Mouse (Mus musculus) midbrain, postnatal 0 days (tissue): ENCODE results near the gene Pnliprp2. TPM values are rescaled to one million over a fixed set of nuclear protein-coding genes. Genes with fewer than 3 reads are reported as not detected.

Experiments
- ATAC-seq: fragments of 200-750 bp; cut with Nextera tagmentation; 2 replicates; pipeline ENCODE4 v1.8.0; 2017; ENCODE audit warnings: moderate number of reproducible peaks, mild to moderate bottlenecking, moderate TSS enrichment, moderate library complexity; ENCODE audit not compliant: low FRiP score
- DNase-seq: peaks from one replicate; pipeline ENCODE4 v3.0.0-alpha.2; 2015; ENCODE audit warnings: low spot score
- H3K27ac ChIP-seq: fragments of 300-500 bp; sonication (generic); 2 replicates; pipeline ENCODE4 v1.5.1; 2014; ENCODE audit warnings: low read depth, mild to moderate bottlenecking, low read length, mixed read lengths
- H3K27me3 ChIP-seq: fragments of 300-500 bp; sonication (generic); 2 replicates; pipeline ENCODE4 v1.6.1; 2014; ENCODE audit warnings: low read length, control low read depth, mixed read lengths; ENCODE audit not compliant: insufficient read depth
- H3K36me3 ChIP-seq: fragments of 300-500 bp; sonication (generic); 2 replicates; pipeline ENCODE4 v1.6.1; 2014; ENCODE audit warnings: low read length, control low read depth, mixed read lengths; ENCODE audit not compliant: insufficient read depth
- H3K4me1 ChIP-seq: fragments of 300-500 bp; sonication (generic); 2 replicates; pipeline ENCODE4 v1.6.1; 2014; ENCODE audit warnings: mild to moderate bottlenecking, control low read depth, antibody characterized with exemption, low read length, mixed read lengths; ENCODE audit not compliant: insufficient read depth
- H3K4me2 ChIP-seq: fragments of 300-500 bp; sonication (generic); 2 replicates; pipeline ENCODE4 v1.6.1; 2014; ENCODE audit warnings: low read depth, mild to moderate bottlenecking, low read length, mixed read lengths; ENCODE audit not compliant: poor library complexity, severe bottlenecking
- H3K4me3 ChIP-seq: fragments of 300-500 bp; sonication (generic); 2 replicates; pipeline ENCODE4 v1.5.1; 2014; ENCODE audit warnings: low read depth, mild to moderate bottlenecking, low read length, moderate library complexity
- H3K9ac ChIP-seq: fragments of 300-500 bp; sonication (generic); replicated peaks from 2 replicates; pipeline ENCODE4 v1.6.1; 2014; ENCODE audit warnings: mild to moderate bottlenecking, low read length, moderate library complexity, mixed read lengths; ENCODE audit not compliant: poor library complexity, severe bottlenecking
- H3K9me3 ChIP-seq: fragments of 300-500 bp; sonication (generic); 2 replicates; pipeline ENCODE4 v1.6.1; 2016; ENCODE audit warnings: low read length, control low read depth
- CTCF ChIP-seq: IDR thresholded peaks from 2 replicates; pipeline ENCODE4 v1.5.1; 2016; ENCODE audit warnings: antibody characterized with exemption, mild to moderate bottlenecking
- WGBS: fragments of 180-500 bp; shearing (Covaris S2); extraction: QIAGEN DNeasy Blood & Tissue Kit; methylation state at CpG from one replicate; pipeline ENCODE4 v1.1.7; 2014; 5-methylcytosine and 5-hydroxymethylcytosine counted together
- polyA plus RNA-seq: library from polyadenylated mRNA; unstranded; fragments of >200 nt; fragmentation: Nextera tagmentation; extraction: Ambion mirVana; gene quantifications from 2 replicates; pipeline ENCODE4 v1.2.1, GENCODE M21; 2015
- total RNA-seq: library from RNA; depleted of rRNA; stranded (reverse); fragments of >200 nt; gene quantifications from 2 replicates; pipeline ENCODE4 v1.2.3, GENCODE M21; 2014

The Pnliprp2 gene
- total and polyA plus RNA-seq, 2 experiments from 2014 or later, result 0.27 TPM; not detected in 1

- Histone ChIP-seq H3K9me3 (no peaks in the 10 kb centered on the region), H3K9ac (no peak overlapping the region), H3K4me2 (no peak overlapping the region), H3K4me3 (no peak overlapping the region), H3K27ac (no peak overlapping the region), H3K4me1 (no peaks in the 10 kb centered on the region), H3K36me3 (peaks cover 21% of the 10 kb centered on the region), H3K27me3 (no peaks in the 10 kb centered on the region)
- 4% methylated on average over 3 of the region's 3 CpGs for WGBS
- ATAC-seq (no peak), DNase-seq (peak; percentile 77)
- TF ChIP-seq CTCF, result peak; percentile 86
Observed at GRCm38 (mm10) chr19:58806364-58806763, 46.8 kb downstream of the Pnliprp2 start.

- no peak overlapping the region for H3K4me3 ChIP-seq
- no peaks in the 10 kb centered on the region for H3K9me3 ChIP-seq
- no peak for ATAC-seq
- H3K4me1 ChIP-seq, result no peaks in the 10 kb centered on the region
- no peak for TF ChIP-seq CTCF
- DNase-seq, result no peak
- 82% methylated on average over 6 of the region's 6 CpGs for WGBS
- H3K36me3 ChIP-seq, result peaks cover 8% of the 10 kb centered on the region
- H3K27me3 ChIP-seq, result no peaks in the 10 kb centered on the region
- no peak overlapping the region for H3K27ac ChIP-seq
- no peak overlapping the region for H3K9ac ChIP-seq
- no peak overlapping the region for H3K4me2 ChIP-seq
Observed at GRCm38 (mm10) chr19:58808864-58809263, 49.3 kb downstream of the Pnliprp2 start.

GRCm38 (mm10) chr19:58810536-58810935 lies 51.0 kb downstream of the Pnliprp2 start:
- no peak for DNase-seq
- Histone ChIP-seq H3K4me2 (no peak overlapping the region), H3K27ac (no peak overlapping the region), H3K27me3 (no peaks in the 10 kb centered on the region), H3K4me1 (no peaks in the 10 kb centered on the region), H3K9ac (no peak overlapping the region), H3K36me3 (no peaks in the 10 kb centered on the region; the same call in 1 of the 2 replicates), H3K4me3 (no peak overlapping the region), H3K9me3 (no peaks in the 10 kb centered on the region)
- TF ChIP-seq CTCF, result no peak
- ATAC-seq, result no peak
- WGBS, result 74% methylated on average over 5 of the region's 5 CpGs

GRCm38 (mm10) chr19:58815179-58815922 lies 55.8 kb downstream of the Pnliprp2 start:
- Histone ChIP-seq H3K9me3 (no peaks in the 10 kb centered on the region), H3K9ac (no peak overlapping the region), H3K36me3 (peaks cover 15% of the 10 kb centered on the region), H3K27me3 (no peaks in the 10 kb centered on the region), H3K4me2 (no peak overlapping the region), H3K27ac (no peak overlapping the region), H3K4me3 (no peak overlapping the region), H3K4me1 (no peaks in the 10 kb centered on the region)
- DNase-seq (no peak), ATAC-seq (no peak)
- 84% methylated on average over 13 of the region's 13 CpGs for WGBS
- TF ChIP-seq CTCF, result no peak

- Histone ChIP-seq H3K27ac (no peak overlapping the region), H3K27me3 (no peaks in the 10 kb centered on the region), H3K4me2 (no peak overlapping the region), H3K36me3 (peaks cover 15% of the 10 kb centered on the region), H3K9me3 (no peaks in the 10 kb centered on the region), H3K9ac (no peak overlapping the region), H3K4me3 (no peak overlapping the region), H3K4me1 (no peaks in the 10 kb centered on the region)
- no peak for TF ChIP-seq CTCF
- 79% methylated on average over 17 of the region's 17 CpGs for WGBS
- DNase-seq (no peak), ATAC-seq (no peak)
Observed at GRCm38 (mm10) chr19:58816453-58817041, 57.0 kb downstream of the Pnliprp2 start.

GRCm38 (mm10) chr19:58817398-58817797 lies 57.9 kb downstream of the Pnliprp2 start:
- Histone ChIP-seq H3K9ac (no peak overlapping the region), H3K27ac (no peak overlapping the region), H3K9me3 (no peaks in the 10 kb centered on the region), H3K4me1 (no peaks in the 10 kb centered on the region), H3K27me3 (no peaks in the 10 kb centered on the region), H3K4me3 (no peak overlapping the region), H3K36me3 (peaks cover 20% of the 10 kb centered on the region), H3K4me2 (no peak overlapping the region)
- TF ChIP-seq CTCF, result no peak
- ATAC-seq (no peak), DNase-seq (no peak)
- WGBS, result 79% methylated on average over 11 of the region's 11 CpGs
